ENCODE assay signal across 14 mouse cellular contexts in genomic region chr2:131883136-131883535, GRCm38 (mm10). TPM values are rescaled to one million over a fixed set of nuclear protein-coding genes. Genes with fewer than 3 reads are reported as not detected.
DNase-seq lines count a peak whose midpoint lies in the region; ATAC-seq lines count a peak whose summit lies in the region.
"Had no signal": no experiment of that assay in that cellular context is flagged by ENCODE, and none has a peak within 500 bp of the region (broad histone marks: within the 10 kb centered on the region; RNA-seq: fewer than 3 reads in every experiment).

No protein-coding gene starts in this region.

- ATAC-seq in frontal cortex, adult (ENCODE audit: low TSS enrichment) = peak; percentile 81

- DNase-seq in frontal cortex, postnatal 25 days (ENCODE audit: low spot score in 2 of 2) = no peak
- peak; percentile 33 for DNase-seq in thymus, postnatal 0 days (ENCODE audit: low spot score)
- DNase-seq in thymus, postnatal 4 days = no peak
- DNase-seq in layer of hippocampus, adult 9-11 months = peak; percentile 85
- DNase-seq in telencephalon, adult 2 months (ENCODE audit: low read depth, low spot score) = peak; percentile 82
- DNase-seq in adrenal gland, postnatal 25 days = no peak
- DNase-seq in cerebellum, adult 9-11 months = no peak
- DNase-seq: cerebellum, postnatal 25 days; kidney, adult 8-10 months; lung, adult 18-20 months had no signal

RNA-seq across cellular contexts. Expression of gene Erv3, which starts 23.6 kb away (rescaled TPM):
- polyA plus RNA-seq in thymus, postnatal 0 days (2015; fragmentation: Nextera tagmentation; extraction: Ambion mirVana) = 0.06 and 0.10 TPM in 2 replicates
- total RNA-seq in adrenal gland, postnatal 25 days (2021) = not detected in 2 replicates
- polyA plus RNA-seq: heart, embryonic 14.5 days; stomach, embryonic 15.5 days had no signal

RNA-seq across cellular contexts. Expression of gene Prnp, which starts 26.6 kb away (rescaled TPM):
- 43.3 and 46.2 TPM in 2 replicates for polyA plus RNA-seq in thymus, postnatal 0 days (2015; fragmentation: Nextera tagmentation; extraction: Ambion mirVana)
- total RNA-seq in adrenal gland, postnatal 25 days (2021) = 72.9 and 75.5 TPM in 2 replicates

RNA-seq across cellular contexts. Expression of gene Prn, which starts 26.6 kb away (rescaled TPM):
- polyA plus RNA-seq in thymus, postnatal 0 days (2015; fragmentation: Nextera tagmentation; extraction: Ambion mirVana) = not detected in 2 replicates
- total RNA-seq in adrenal gland, postnatal 25 days (2021) = 0.24 TPM in 1 of 2 replicates, not detected in the other
- total RNA-seq: left cerebral cortex, postnatal 10 days had no signal
- polyA plus RNA-seq: heart, embryonic 14.5 days; stomach, embryonic 15.5 days had no signal

Comparison
In these comparisons a context has a peak if more than half of its experiments do, and no peak if none do; other contexts are left out.
1. DNase-seq: peak in thymus, postnatal 0 days (single experiment), layer of hippocampus, adult 9-11 months (single experiment) and telencephalon, adult 2 months (single experiment); none in frontal cortex, postnatal 25 days (0 of 2), thymus, postnatal 4 days (single experiment), adrenal gland, postnatal 25 days (single experiment) and cerebellum, adult 9-11 months (single experiment).